Mouse (Mus musculus) lung, embryonic 15.5 days (tissue): ENCODE results near the gene Slc7a7. TPM values are rescaled to one million over a fixed set of nuclear protein-coding genes. Genes with fewer than 3 reads are reported as not detected.

ENCODE experiments used
- ATAC-seq: fragments of 200-750 bp; cut with Nextera tagmentation; 2 replicates; pipeline ENCODE4 v1.8.0; 2017; ENCODE audit warnings: moderate number of reproducible peaks, borderline replicate concordance; ENCODE audit not compliant: low FRiP score, low TSS enrichment; ENCODE audit errors: extremely low read depth
- H3K27ac ChIP-seq: fragments of 300-500 bp; sonication (generic); 2 replicates; pipeline ENCODE4 v1.5.1; 2015; ENCODE audit warnings: moderate library complexity, mild to moderate bottlenecking, inconsistent platforms
- H3K27me3 ChIP-seq: fragments of 300-500 bp; sonication (generic); 2 replicates; pipeline ENCODE4 v1.6.1; 2015; ENCODE audit warnings: inconsistent platforms
- H3K36me3 ChIP-seq: fragments of 300-500 bp; sonication (generic); 2 replicates; pipeline ENCODE4 v1.6.1; 2015; ENCODE audit warnings: inconsistent platforms
- H3K4me1 ChIP-seq: fragments of 300-500 bp; sonication (generic); 2 replicates; pipeline ENCODE4 v1.6.1; 2015; ENCODE audit warnings: inconsistent platforms
- H3K4me2 ChIP-seq: fragments of 300-500 bp; sonication (generic); 2 replicates; pipeline ENCODE4 v1.6.1; 2015; ENCODE audit warnings: inconsistent platforms, mild to moderate bottlenecking, moderate library complexity
- H3K4me3 ChIP-seq: fragments of 300-500 bp; sonication (generic); 2 replicates; pipeline ENCODE4 v1.5.1; 2015; ENCODE audit warnings: mild to moderate bottlenecking, inconsistent platforms
- H3K9ac ChIP-seq: fragments of 300-500 bp; sonication (generic); 2 replicates; pipeline ENCODE4 v1.6.1; 2015; ENCODE audit warnings: inconsistent platforms
- H3K9me3 ChIP-seq: fragments of 300-500 bp; sonication (generic); 2 replicates; pipeline ENCODE4 v1.6.1; 2016; ENCODE audit warnings: inconsistent platforms
- WGBS: fragments of 180-500 bp; shearing (Covaris S2); methylation state at CpG from one replicate; pipeline ENCODE4 v1.1.7; 2015; 5-methylcytosine and 5-hydroxymethylcytosine counted together
- polyA plus RNA-seq: library from polyadenylated mRNA; unstranded; fragments of >200 nt; fragmentation: Nextera tagmentation; extraction: Ambion mirVana; gene quantifications from 2 replicates; pipeline ENCODE4 v1.2.1, GENCODE M21; 2015

The Slc7a7 gene
- polyA plus RNA-seq, 1 experiment from 2014 or later: 11.9 TPM

GRCm38 (mm10) chr14:54329201-54329600, 88.4 kb downstream of the Slc7a7 start:
- no peak overlapping the region for H3K27ac ChIP-seq
- H3K9ac ChIP-seq: no peak overlapping the region
- H3K27me3 ChIP-seq: no peaks in the 10 kb centered on the region
- no peaks in the 10 kb centered on the region for H3K36me3 ChIP-seq
- no peaks in the 10 kb centered on the region for H3K9me3 ChIP-seq
- H3K4me3 ChIP-seq: no peak overlapping the region
- no peak overlapping the region for H3K4me2 ChIP-seq
- H3K4me1 ChIP-seq: no peaks in the 10 kb centered on the region
- ATAC-seq: no peak
- 33% methylated on average over 9 of the region's 9 CpGs for WGBS

- ATAC-seq: no peak
- WGBS: 69% methylated on average over 2 of the region's 2 CpGs
- H3K27me3 ChIP-seq: no peaks in the 10 kb centered on the region
- H3K4me3 ChIP-seq: no peak overlapping the region
- H3K9ac ChIP-seq: no peak overlapping the region
- H3K36me3 ChIP-seq: no peaks in the 10 kb centered on the region
- H3K27ac ChIP-seq: no peak overlapping the region
- H3K4me1 ChIP-seq: no peaks in the 10 kb centered on the region
- H3K9me3 ChIP-seq: no peaks in the 10 kb centered on the region
- no peak overlapping the region for H3K4me2 ChIP-seq
These were observed 89.0 kb downstream of the Slc7a7 start for GRCm38 (mm10) chr14:54328548-54328947.

- Histone ChIP-seq H3K4me3 (no peak overlapping the region), H3K27ac (no peak overlapping the region), H3K9ac (no peak overlapping the region), H3K27me3 (no peaks in the 10 kb centered on the region), H3K36me3 (no peaks in the 10 kb centered on the region), H3K9me3 (no peaks in the 10 kb centered on the region), H3K4me1 (no peaks in the 10 kb centered on the region), H3K4me2 (no peak overlapping the region)
- no peak for ATAC-seq
- 68% methylated on average over 5 of the region's 5 CpGs for WGBS
These were observed 93.1 kb downstream of the Slc7a7 start for GRCm38 (mm10) chr14:54324486-54324885.

DNA sequence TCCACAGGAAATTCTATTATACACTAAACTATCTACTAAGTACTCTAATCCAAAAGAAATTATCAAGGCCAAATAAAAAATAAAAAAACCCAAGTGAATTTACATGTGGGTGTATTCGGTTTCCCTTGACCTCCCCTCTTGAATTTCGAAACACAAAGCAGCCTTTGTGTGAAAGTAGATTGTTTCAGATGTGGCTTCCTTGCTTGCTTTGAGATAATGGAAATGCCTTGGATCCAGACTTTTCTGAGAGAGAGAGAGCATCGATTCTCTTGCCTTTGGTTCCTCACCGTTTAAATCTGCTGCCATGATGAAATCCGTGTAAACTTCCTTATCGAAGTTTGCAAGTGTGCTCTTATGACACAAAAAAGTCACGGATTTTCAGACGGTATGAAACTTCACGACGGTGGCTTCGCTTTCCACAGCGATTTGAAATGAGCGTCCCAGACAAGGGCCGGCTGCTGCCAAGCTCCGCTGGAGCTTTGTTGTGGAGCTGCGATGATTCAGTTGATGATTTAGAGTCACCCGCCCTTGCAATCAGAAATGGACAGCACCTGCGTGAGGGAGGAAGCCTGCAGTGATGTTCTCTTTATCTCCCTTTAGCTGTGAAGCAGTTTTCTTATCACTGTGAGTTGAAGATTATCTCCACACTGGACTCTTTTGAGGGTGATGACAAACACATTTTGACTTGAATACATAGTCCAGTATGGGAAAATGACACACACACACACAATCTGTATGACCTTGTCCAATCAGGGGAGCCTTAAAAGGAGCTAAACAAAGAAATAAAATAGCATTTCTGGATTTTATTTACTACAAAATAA, 95.8 kb downstream of the Slc7a7 start:
- no peak overlapping the region for H3K27ac ChIP-seq
- H3K4me3 ChIP-seq: no peak overlapping the region
- no peak for ATAC-seq
- WGBS: 50% methylated on average over 18 of the region's 18 CpGs
- H3K9me3 ChIP-seq: no peaks in the 10 kb centered on the region
- H3K27me3 ChIP-seq: no peaks in the 10 kb centered on the region
- no peaks in the 10 kb centered on the region for H3K4me1 ChIP-seq
- H3K36me3 ChIP-seq: no peaks in the 10 kb centered on the region
- H3K4me2 ChIP-seq: no peak overlapping the region
- H3K9ac ChIP-seq: no peak overlapping the region

Other genes with a start within 250 kb of the Slc7a7 start
- gene Dad1, start 163.7 kb downstream of the Slc7a7 start, polyA plus RNA-seq: 398 and 402 TPM in 2 replicates
- gene Abhd4, start 163.6 kb downstream of the Slc7a7 start, polyA plus RNA-seq: 49.6 and 52.2 TPM in 2 replicates
- gene Olfr49, start 132.8 kb downstream of the Slc7a7 start, polyA plus RNA-seq: not detected in 2 replicates
- gene Oxa1l, start 56.9 kb downstream of the Slc7a7 start, polyA plus RNA-seq: 38.3 and 41.6 TPM in 2 replicates
- gene Mrpl52, start 9.1 kb upstream of the Slc7a7 start, polyA plus RNA-seq: 268 and 271 TPM in 2 replicates
- gene Mmp14, start 13.8 kb upstream of the Slc7a7 start, polyA plus RNA-seq: 180 and 182 TPM in 2 replicates
- 51.5 and 57.5 TPM in 2 replicates for gene Lrp10, start 46.4 kb upstream of the Slc7a7 start, polyA plus RNA-seq
- 14.6 and 16.2 TPM in 2 replicates for gene Rem2, start 58.3 kb upstream of the Slc7a7 start, polyA plus RNA-seq
- gene Prmt5, start 99.7 kb upstream of the Slc7a7 start, polyA plus RNA-seq: 83.6 and 87.0 TPM in 2 replicates
- gene Haus4, start 136.8 kb upstream of the Slc7a7 start, polyA plus RNA-seq: 58.1 and 68.7 TPM in 2 replicates
- gene Ajuba, start 159.8 kb upstream of the Slc7a7 start, polyA plus RNA-seq: 49.0 and 52.8 TPM in 2 replicates
- 8.6 and 8.8 TPM in 2 replicates for gene 4931414P19Rik, start 188.2 kb upstream of the Slc7a7 start, polyA plus RNA-seq
- gene Psmb5, start 200.2 kb upstream of the Slc7a7 start, polyA plus RNA-seq: 378 and 407 TPM in 2 replicates
- 0.94 and 4.7 TPM in 2 replicates for gene Psmb11, start 203.7 kb upstream of the Slc7a7 start, polyA plus RNA-seq
- gene Gm17606, start 223.2 kb upstream of the Slc7a7 start, polyA plus RNA-seq: not detected in 2 replicates
- 4.0 and 4.2 TPM in 2 replicates for gene Cdh24, start 223.6 kb upstream of the Slc7a7 start, polyA plus RNA-seq